Mouse (Mus musculus): ENCODE measurements around the gene Pip4k2a. TPM values are rescaled to one million over a fixed set of nuclear protein-coding genes. Genes with fewer than 3 reads are reported as not detected.

Pip4k2a gene
- polyA plus RNA-seq, 1 experiment from 2014 or later, result 12.0 TPM

DNA sequence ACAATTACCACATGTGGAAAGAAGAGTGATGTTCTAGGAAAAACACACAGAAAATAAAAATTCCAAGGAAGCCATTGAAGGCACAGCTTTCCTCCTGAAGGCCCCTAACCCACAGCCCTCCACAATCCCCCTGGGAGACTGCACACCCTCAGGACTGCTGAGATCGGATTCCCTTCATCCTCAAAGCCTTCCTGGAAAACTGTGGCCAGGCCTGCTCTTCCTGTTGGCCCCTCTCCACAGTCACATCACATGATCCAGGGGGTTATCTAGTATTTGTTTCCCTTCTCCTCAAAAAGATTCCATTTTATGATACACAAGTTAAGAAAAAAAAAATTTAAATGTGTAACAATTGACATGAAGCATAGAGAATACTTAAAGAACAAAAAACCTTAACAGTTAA lies 59.7 kb downstream of the Pip4k2a start:
- Histone ChIP-seq H3K4me3 (ENCODE audit: low read depth, low read length) (no peak overlapping the region), H3K4me1 (replicated peaks; ENCODE audit: control insufficient read depth, insufficient read depth, low read length) (peaks cover 10% of the 10 kb centered on the region; the same call in 1 of the 2 replicates), H3K9me3 (ENCODE audit: control insufficient read depth) (no peaks in the 10 kb centered on the region), H3K9ac (ENCODE audit: low read depth, low read length) (0 out of 2 replicates have a peak overlapping the region, but pooled peaks have one; percentile 17), H3K27ac (ENCODE audit: low read depth, low read length) (no peak overlapping the region), H3K36me3 (ENCODE audit: control insufficient read depth, insufficient read depth) (no peaks in the 10 kb centered on the region), H3K4me2 (replicated peaks; ENCODE audit: low read depth) (no peak overlapping the region), H3K27me3 (replicated peaks; ENCODE audit: control insufficient read depth, insufficient read depth, low read length) (no peaks in the 10 kb centered on the region)
- no peak for ATAC-seq
- no peak for TF ChIP-seq CTCF (IDR thresholded peaks at IDR 0.05; ENCODE audit: low read depth)
- WGBS, result 32% methylated on average over 1 of the region's 1 CpGs

DNA sequence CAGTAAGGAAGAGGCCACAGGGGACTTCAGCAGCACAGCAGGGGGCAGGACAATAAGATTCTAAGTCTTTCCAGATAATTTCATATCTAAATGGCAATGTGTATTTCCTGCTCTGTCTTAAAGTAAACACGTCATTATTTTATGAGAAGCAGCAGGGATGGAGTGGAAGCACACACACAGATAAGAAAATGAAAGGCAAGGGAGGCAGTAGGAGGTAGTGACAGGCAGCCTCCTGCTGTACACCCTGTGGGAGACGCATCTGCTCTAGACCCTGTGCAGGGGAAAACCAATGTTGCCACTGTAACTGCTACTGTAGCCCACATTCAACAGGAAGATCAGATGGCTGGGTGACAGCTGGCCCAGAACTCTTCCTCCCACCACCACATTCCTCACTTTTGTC lies 60.3 kb downstream of the Pip4k2a start:
- no peaks in the 10 kb centered on the region for H3K9me3 ChIP-seq (ENCODE audit: control insufficient read depth)
- peaks cover 10% of the 10 kb centered on the region; the same call in 1 of the 2 replicates for H3K4me1 ChIP-seq (replicated peaks; ENCODE audit: control insufficient read depth, insufficient read depth, low read length)
- no peaks in the 10 kb centered on the region for H3K27me3 ChIP-seq (replicated peaks; ENCODE audit: control insufficient read depth, insufficient read depth, low read length)
- 22% methylated on average over 2 of the region's 2 CpGs for WGBS
- no peak for ATAC-seq
- H3K9ac ChIP-seq (ENCODE audit: low read depth, low read length), result peak overlapping the region; percentile 17; the same call in 1 of the 2 replicates
- H3K36me3 ChIP-seq (ENCODE audit: control insufficient read depth, insufficient read depth), result no peaks in the 10 kb centered on the region
- no peak overlapping the region for H3K4me2 ChIP-seq (replicated peaks; ENCODE audit: low read depth)
- H3K27ac ChIP-seq (ENCODE audit: low read depth, low read length), result no peak overlapping the region; the same call in 1 of the 2 replicates
- no peak overlapping the region for H3K4me3 ChIP-seq (ENCODE audit: low read depth, low read length)
- TF ChIP-seq CTCF (IDR thresholded peaks at IDR 0.05; ENCODE audit: low read depth), result no peak

DNA sequence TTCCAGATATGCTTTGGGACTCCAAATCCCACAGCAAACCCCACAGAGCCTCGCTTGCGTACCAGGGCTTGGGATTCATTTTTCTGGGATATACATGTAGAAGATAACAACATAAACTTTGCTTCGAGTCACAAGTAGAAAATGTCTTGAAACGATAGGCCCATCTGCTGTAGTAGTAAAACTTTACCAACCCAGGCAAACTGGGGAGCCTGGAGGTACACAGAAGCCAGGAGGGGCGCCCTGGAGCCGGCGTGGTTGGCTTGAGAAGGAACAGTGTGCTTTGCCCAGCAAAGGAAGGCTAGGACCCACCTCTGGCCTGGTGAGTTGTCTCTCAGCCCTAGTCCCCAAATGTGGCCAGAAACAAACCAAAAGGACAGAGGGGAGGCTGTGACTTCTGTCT lies 61.5 kb downstream of the Pip4k2a start:
- H3K36me3 ChIP-seq (ENCODE audit: control insufficient read depth, insufficient read depth), result no peaks in the 10 kb centered on the region
- no peaks in the 10 kb centered on the region for H3K9me3 ChIP-seq (ENCODE audit: control insufficient read depth)
- TF ChIP-seq CTCF (IDR thresholded peaks at IDR 0.05; ENCODE audit: low read depth), result no peak
- H3K4me2 ChIP-seq (replicated peaks; ENCODE audit: low read depth), result no peak overlapping the region
- 84% methylated on average over 7 of the region's 7 CpGs for WGBS
- H3K4me3 ChIP-seq (ENCODE audit: low read depth, low read length), result no peak overlapping the region
- H3K27ac ChIP-seq (ENCODE audit: low read depth, low read length), result peak overlapping the region; percentile 29; the same call in 1 of the 2 replicates
- H3K27me3 ChIP-seq (replicated peaks; ENCODE audit: control insufficient read depth, insufficient read depth, low read length), result no peaks in the 10 kb centered on the region
- H3K9ac ChIP-seq (ENCODE audit: low read depth, low read length), result no peak overlapping the region
- ATAC-seq, result no peak
- H3K4me1 ChIP-seq (replicated peaks; ENCODE audit: control insufficient read depth, insufficient read depth, low read length), result peaks cover 10% of the 10 kb centered on the region; the same call in 1 of the 2 replicates

DNA sequence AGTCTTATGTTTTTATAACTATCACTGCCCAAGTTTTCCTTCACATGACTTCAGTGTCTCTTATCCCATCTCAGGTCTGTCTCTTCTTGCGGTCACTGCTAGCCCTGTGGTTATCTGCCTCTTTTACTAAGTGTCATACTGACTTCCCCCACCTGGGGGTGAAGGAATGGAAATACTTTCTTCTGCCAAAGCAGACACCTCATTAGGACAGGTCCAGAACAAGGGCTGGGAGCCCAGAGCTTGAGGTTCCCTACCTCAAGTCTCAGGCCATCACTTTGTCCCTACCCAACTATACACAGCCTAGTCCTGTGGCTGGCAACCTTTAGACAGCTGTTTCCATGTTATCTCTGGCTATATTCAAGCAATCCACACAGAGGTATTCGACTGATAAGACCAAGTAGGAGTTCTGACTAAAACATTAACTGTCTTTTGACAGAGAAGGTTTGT lies 62.3 kb downstream of the Pip4k2a start:
- WGBS, result 66% methylated on average over 2 of the region's 2 CpGs
- Histone ChIP-seq H3K4me2 (replicated peaks; ENCODE audit: low read depth) (no peak overlapping the region), H3K27me3 (replicated peaks; ENCODE audit: control insufficient read depth, insufficient read depth, low read length) (no peaks in the 10 kb centered on the region), H3K4me1 (replicated peaks; ENCODE audit: control insufficient read depth, insufficient read depth, low read length) (peaks cover 10% of the 10 kb centered on the region; the same call in 1 of the 2 replicates), H3K36me3 (ENCODE audit: control insufficient read depth, insufficient read depth) (no peaks in the 10 kb centered on the region), H3K9ac (ENCODE audit: low read depth, low read length) (no peak overlapping the region), H3K4me3 (ENCODE audit: low read depth, low read length) (no peak overlapping the region), H3K27ac (ENCODE audit: low read depth, low read length) (no peak overlapping the region), H3K9me3 (ENCODE audit: control insufficient read depth) (no peaks in the 10 kb centered on the region)
- 0 out of 2 replicates have a peak, but pooled peaks have one; percentile 36 for ATAC-seq
- peak; percentile 31; the same call in 1 of the 2 replicates for TF ChIP-seq CTCF (IDR thresholded peaks at IDR 0.05; ENCODE audit: low read depth)

DNA sequence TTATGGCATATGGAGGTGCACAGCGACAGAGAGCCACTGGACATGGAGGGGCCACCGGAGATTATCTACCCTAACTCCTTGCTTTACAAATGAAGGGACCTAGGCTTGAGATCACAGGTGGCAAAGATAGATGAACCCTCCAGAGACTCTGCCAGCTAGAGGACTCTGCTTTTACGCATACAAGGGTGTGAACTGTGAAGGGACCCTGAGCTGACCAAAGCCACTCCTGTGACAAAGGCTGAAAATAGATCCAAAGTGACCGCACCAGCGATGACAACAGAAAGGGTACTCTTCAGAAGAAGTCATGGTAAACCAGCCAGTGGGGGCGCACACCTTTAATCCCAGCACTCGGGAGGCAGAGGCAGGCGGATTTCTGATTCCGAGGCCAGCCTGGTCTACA lies 63.8 kb downstream of the Pip4k2a start:
- no peak overlapping the region for H3K4me2 ChIP-seq (replicated peaks; ENCODE audit: low read depth)
- no peaks in the 10 kb centered on the region for H3K36me3 ChIP-seq (ENCODE audit: control insufficient read depth, insufficient read depth)
- TF ChIP-seq CTCF (IDR thresholded peaks at IDR 0.05; ENCODE audit: low read depth), result no peak
- no peak overlapping the region for H3K27ac ChIP-seq (ENCODE audit: low read depth, low read length)
- peaks cover 10% of the 10 kb centered on the region; the same call in 1 of the 2 replicates for H3K4me1 ChIP-seq (replicated peaks; ENCODE audit: control insufficient read depth, insufficient read depth, low read length)
- no peak overlapping the region for H3K9ac ChIP-seq (ENCODE audit: low read depth, low read length)
- WGBS, result 90% methylated on average over 9 of the region's 9 CpGs
- no peaks in the 10 kb centered on the region for H3K9me3 ChIP-seq (ENCODE audit: control insufficient read depth)
- no peaks in the 10 kb centered on the region for H3K27me3 ChIP-seq (replicated peaks; ENCODE audit: control insufficient read depth, insufficient read depth, low read length)
- ATAC-seq, result no peak
- H3K4me3 ChIP-seq (ENCODE audit: low read depth, low read length), result no peak overlapping the region

DNA sequence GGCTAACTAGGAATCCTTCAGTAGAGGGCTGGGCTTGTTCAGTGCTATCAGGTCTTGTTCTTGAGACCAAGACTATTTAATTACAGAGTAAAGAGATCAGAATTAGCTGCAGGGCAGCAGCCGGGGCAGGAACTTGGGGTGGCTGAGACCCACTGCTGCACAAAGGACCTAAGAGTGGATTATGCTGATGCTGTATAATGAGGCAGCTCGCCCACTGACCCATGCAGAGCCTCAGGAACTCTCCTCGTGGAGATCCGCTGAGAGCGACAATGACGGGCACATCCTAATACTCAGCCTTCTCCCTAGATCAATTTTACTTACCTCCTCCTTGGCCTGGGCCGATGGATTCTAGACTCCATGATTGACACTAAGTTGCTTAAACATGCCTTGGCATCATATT lies 64.5 kb downstream of the Pip4k2a start:
- WGBS, result 70% methylated on average over 7 of the region's 7 CpGs
- TF ChIP-seq CTCF (IDR thresholded peaks at IDR 0.05; ENCODE audit: low read depth), result no peak
- ATAC-seq, result no peak

More for the DNA sequence above, 64.5 kb downstream of the Pip4k2a start:
- no peak overlapping the region for H3K27ac ChIP-seq (ENCODE audit: low read depth, low read length)
- H3K36me3 ChIP-seq (ENCODE audit: control insufficient read depth, insufficient read depth), result no peaks in the 10 kb centered on the region
- no peaks in the 10 kb centered on the region for H3K9me3 ChIP-seq (ENCODE audit: control insufficient read depth)
- no peak overlapping the region for H3K4me3 ChIP-seq (ENCODE audit: low read depth, low read length)
- H3K9ac ChIP-seq (ENCODE audit: low read depth, low read length), result no peak overlapping the region
- no peak overlapping the region for H3K4me2 ChIP-seq (replicated peaks; ENCODE audit: low read depth)
- peaks cover 10% of the 10 kb centered on the region; the same call in 1 of the 2 replicates for H3K4me1 ChIP-seq (replicated peaks; ENCODE audit: control insufficient read depth, insufficient read depth, low read length)
- H3K27me3 ChIP-seq (replicated peaks; ENCODE audit: control insufficient read depth, insufficient read depth, low read length), result no peaks in the 10 kb centered on the region

Data from intestine, postnatal 0 days (tissue).